Mouse (Mus musculus): ENCODE measurements around the gene Gm10203.

Gm10203 gene

DNA sequence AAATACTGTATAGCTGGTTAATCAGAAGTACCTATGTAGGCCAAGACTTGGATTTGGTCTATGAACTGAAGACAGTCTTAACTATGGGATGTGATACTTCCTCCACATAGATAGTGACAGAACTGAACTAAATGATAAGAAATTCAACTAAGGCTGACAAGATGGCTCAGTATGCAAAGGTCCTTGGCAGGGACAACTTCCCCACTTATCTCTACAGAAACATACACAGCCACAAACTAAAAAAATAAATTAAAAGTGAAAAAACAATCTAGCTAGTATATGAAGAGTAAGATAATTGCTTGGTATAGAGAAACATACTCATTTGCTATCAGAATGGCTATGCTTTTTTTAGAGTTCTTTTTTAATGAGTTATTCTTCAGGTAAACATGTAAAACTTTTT, 49.1 kb downstream of the Gm10203 start:
- in situ Hi-C loops (cut with MboI, MseI) = no loop called here
